Mouse (Mus musculus) frontal cortex, postnatal 25 days (tissue): ENCODE data around the gene Hapln4.
A peak's percentile ranks its signal among the peaks of the same experiment; 100 is the strongest.

Experiments used
- DNase-seq, 2 experiments: peaks; one replicate each; pipeline ENCODE4 v3.0.0; 2022; ENCODE audit warnings: low spot score in 2 of 2

Gene Hapln4

DNA sequence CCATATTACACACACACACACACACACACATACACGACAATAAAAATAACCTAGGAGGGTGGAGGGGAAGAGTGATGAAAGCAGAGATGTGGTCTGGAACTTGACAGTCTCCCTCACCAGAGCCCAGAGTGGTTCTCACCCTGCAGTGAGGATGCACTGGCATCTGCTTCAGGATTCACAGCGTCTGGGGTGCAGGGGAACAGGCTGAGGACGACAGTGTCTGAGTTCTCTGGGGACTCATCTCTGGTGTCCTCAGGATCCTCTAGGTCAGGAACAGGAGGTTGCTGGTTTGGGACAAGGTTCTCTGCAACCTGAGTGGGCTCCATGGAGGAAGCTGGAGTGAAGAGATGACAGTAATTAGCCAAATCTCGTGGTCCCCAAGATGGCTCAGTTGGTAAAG is 54.6 kb downstream of the Hapln4 start:
- DNase-seq, result no peak

DNA sequence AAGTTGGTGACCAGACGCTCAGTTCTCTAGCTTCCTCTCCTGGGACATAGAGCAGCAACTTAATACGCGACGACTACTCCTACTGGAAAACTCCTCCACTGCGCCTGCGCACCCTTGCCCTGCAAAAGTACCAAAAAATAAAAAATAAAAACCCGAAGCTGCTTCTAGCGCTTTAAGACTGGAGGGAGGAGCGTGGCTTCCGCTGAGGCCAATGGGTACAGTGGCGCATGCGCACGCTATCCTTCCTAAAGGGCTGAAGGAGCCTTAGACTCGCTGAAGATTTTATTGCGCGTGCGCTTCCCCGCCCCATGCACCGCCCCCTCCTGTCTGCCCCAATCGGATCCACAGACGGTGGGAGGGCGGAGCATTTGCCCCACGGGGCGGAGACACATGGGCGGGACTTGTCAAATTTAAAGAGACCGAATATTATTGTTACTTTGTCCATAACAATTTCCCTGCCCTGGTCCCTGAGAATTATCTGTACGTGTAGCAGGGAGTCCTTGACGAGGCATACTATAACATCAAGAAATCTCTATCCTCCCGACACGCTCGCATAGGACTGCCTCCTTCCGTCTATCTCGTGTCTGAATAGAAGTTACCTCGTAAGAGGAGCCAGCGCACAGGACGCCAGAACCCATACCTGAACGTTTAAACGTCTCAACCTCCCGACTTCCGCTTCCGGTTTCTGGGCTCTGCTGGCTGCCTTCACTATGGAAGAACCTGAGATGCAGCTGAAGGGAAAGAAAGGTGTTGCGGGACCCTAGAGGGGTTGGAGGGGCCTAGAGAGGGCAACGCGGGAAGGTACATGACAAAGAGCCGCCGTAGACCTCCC is 56.0 kb downstream of the Hapln4 start, which contains the start of the genes Rfxank, Borcs8 and Mef2b:
TSS of gene Rfxank (minus strand) at position 129 of the 832 bp plus-strand sequence.
TSS of gene Borcs8 (plus strand) at position 474 of the 832 bp plus-strand sequence.
TSS of gene Mef2b (plus strand) at position 686 of the 832 bp plus-strand sequence.
- DNase-seq, result peak; percentile 93 to 95

DNA sequence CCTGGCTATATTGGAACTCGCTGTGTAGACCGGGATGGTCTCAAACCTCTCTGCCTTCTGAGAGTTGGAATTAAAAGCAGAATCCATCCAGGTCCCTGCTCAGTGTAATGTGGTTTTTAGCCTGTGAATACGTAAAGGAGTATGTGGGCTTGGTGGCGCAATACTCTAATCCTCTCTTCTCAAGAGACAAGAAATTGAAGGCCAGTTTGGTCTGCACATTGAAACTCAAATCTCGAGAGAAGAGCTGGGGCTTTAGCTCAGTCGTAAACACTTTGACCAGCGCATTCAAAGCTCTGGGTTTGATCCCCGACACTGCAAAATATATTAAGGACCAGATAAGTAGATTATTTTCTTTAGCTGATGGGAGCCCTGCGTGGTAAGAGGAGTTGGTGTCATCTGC is 56.7 kb downstream of the Hapln4 start:
- DNase-seq, result no peak
